Mouse (Mus musculus) layer of hippocampus, adult 18-20 months (tissue): ENCODE results near the gene Pdgfb. TPM values are rescaled to one million over a fixed set of nuclear protein-coding genes. Genes with fewer than 3 reads are reported as not detected.
A peak's percentile ranks its signal among the peaks of the same experiment; 100 is the strongest.

ENCODE experiments used
- DNase-seq, 2 experiments: peaks; one replicate each; pipeline ENCODE4 v3.0.0; 2022; ENCODE audit warnings: low spot score in 2 of 2
- long read RNA-seq: library from polyadenylated mRNA; stranded (forward); transcript quantifications from one replicate; pipeline ENCODE4 v2.0.0, GENCODE M21; 2021
- total RNA-seq, 2 experiments: library from RNA; stranded (reverse); gene quantifications; 2 replicates each; pipeline ENCODE4 v1.2.3; 2021

Gene Pdgfb
- 10 to 100 TPM; 28.2 to 30.4 TPM for total RNA-seq
- long read RNA-seq, transcript Pdgfb-201 (7 exons, 2,944 nt) = major isoform, 26 of 66 reads
- long read RNA-seq, partial matches to known transcripts = 6 of 66 reads
- long read RNA-seq, other reads (novel, unspliced or antisense) = 34 of 66 reads

DNA sequence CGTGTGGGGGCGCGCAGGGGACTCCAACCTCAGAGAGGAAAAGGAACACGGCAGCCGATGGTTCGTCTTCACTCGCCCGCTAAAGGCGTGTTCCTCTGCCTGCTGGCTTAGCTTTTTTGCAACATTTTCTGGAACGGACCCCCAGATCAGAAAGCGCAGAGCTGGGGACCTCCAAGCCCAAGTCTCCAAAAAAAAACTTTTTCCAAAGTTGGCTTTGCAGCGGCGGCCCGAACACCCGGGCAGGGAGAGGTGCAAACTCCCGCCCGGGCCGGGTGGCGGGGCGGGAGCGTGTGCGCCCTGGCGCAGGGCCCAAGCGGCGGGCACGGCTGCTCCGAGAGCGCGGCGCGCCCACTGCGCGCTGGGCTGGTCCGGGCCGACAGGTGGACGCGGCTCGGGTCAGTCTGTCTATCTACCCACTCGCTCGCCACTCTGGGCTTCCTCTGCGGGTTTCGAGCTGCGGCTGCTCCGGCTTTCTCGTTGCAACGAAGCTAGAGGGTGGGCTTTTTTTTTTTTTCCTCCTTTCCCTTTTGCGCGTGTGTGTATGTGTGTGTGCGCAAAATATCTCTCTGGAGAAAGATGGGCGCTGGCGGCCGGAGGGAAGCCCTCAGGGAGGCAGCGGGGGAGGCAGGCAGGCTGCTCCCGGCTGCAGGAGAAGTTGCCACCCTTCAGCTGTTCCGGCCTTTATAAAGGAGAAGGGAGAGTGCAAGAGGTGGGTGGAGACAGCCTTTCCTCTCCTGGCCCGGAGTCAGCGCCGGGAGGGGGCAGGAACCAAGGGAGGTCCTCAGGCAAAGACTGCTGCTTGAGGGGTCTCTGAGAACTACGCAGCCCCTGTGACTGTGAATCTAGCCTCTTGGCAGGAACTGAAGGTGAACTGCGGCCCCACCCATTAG, at the start of gene Pdgfb:
TSS of gene Pdgfb (minus strand) at position 657 of the 890 bp plus-strand sequence.
- DNase-seq = peak; percentile 39 to 48

DNA sequence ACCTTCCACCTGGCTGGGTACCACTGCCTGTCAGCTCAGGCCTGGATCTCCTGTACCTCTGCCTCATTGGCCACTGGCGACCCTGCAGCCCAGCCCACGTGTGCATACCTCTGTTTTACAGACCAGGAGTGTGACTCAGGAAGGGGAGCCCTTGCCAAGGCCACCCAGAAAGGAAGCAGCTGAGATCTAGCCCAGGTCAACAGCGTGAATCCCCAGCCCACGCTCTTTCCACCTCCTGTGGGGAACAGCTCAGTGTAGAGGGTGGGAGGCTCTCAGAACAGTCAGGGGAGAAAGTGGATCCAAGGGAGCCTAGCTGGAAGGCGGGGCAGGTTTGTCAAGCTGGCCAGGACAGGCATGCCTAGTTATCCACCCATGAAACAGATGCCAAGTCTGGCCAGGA, 48.0 kb upstream of the Pdgfb start:
- DNase-seq = no peak

DNA sequence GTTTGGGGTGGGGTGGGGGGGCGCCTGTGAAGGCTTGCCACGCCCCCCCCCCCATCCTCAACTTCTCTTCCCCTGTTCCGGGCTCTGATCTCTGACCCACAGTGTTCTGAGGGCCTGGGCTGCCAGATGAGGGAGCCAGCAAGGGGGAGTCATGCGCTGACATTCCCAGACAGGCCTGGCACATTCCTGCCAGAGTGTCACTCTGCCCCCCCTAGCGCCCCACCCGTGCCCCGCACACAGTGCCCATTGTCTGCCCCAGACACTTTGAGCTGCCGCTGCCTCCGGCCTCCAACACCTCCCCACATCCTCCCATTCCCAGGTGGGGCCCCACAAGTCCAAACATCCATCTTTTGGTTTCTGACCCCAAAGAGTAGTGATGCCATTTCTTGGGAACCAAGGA, 47.6 kb upstream of the Pdgfb start:
- DNase-seq = no peak

DNA sequence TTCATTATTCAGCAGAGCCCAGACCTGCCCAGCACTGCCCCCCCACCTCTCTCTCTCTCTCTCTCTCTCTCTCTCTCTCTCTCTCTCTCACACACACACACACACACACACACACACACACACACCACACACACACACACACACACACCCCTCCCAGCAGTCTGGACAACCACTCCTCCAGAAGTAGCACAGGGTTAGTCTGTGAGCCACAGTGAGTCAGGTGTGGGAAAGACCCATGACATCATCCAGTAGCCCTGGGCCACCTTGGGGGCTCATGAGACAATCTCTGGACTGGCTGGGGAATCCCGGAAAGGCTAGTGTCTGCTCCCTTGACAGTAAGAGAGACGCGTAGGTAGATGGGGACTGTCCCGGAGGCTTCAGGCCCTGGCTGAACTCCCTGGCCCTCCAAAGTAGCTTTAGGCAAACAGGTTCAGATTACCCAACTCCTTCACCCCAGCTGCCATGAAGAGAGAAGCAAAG, 46.3 kb upstream of the Pdgfb start:
- no peak for DNase-seq

DNA sequence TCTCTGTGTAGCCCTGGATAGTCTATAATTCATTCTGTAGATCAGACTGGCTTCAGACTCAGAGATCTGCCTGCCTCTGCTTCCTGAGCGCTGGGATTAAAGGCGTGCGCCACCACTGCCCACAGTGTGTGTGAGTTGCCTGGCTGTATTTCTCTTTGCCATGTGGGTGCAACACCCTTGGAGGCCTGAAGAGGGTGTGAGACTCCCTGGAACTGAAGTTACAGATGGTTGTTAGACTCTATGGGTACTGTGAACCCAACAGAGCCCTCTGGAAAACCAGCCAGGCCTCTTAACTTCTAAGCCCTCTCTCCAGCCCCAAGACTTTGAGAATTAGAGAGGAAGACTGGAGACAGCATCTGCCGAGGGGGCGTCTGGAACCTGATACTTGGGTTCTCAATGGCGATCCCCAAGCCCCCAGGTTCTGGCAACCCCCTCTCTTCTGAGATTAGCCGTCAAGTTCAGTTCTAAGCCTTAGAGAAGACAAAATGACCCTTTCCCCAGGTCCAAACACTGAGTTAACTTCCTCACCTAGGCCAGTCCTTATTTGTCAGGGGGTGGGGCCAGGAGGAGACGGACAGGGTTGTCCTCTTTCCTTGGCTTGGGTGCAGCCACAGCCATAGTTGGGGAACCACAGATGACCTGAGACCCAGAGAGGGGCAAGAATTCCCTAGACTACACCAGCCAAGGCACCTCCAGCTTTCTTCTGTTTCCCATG, 45.7 kb upstream of the Pdgfb start:
- no peak for DNase-seq

DNA sequence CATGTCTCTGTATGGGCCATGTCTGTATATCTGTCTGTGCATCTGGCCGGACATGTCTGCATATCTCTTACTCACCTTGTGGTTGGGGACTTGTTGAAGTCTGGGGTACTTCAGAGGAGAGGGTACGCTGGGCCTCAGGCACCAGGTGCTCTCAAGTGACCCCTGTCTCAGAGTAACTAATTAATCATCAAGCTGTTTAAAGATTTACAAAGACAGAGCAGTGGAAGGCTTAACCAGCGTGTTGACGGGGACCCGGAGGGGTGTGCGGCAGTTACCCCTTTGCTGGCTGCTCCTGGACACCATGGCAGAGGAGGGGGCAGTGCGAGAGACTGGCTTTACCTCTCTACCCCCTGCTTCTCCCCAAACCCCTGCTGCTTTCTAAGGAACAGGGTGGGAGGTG, 44.8 kb upstream of the Pdgfb start:
- no peak for DNase-seq

DNA sequence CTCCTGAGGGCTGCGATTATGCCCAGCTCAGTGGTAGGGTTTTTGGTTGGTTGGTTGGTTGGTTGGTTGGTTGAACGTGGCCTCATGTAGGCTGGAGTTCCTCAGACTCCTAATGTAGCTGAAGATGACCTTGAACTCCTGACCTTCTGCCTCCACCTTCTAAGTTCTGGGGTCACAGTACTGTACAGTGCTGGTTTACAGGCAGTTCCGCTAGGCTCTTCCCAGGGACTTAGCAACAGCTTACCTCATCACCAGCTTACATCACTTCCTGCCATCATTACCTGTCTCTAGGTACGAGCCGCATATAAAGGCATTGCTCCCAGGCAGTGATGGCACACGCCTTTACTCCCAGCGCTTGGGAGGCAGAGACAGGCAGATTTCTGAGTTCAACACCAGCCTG, 43.4 kb upstream of the Pdgfb start:
- DNase-seq = no peak

DNA sequence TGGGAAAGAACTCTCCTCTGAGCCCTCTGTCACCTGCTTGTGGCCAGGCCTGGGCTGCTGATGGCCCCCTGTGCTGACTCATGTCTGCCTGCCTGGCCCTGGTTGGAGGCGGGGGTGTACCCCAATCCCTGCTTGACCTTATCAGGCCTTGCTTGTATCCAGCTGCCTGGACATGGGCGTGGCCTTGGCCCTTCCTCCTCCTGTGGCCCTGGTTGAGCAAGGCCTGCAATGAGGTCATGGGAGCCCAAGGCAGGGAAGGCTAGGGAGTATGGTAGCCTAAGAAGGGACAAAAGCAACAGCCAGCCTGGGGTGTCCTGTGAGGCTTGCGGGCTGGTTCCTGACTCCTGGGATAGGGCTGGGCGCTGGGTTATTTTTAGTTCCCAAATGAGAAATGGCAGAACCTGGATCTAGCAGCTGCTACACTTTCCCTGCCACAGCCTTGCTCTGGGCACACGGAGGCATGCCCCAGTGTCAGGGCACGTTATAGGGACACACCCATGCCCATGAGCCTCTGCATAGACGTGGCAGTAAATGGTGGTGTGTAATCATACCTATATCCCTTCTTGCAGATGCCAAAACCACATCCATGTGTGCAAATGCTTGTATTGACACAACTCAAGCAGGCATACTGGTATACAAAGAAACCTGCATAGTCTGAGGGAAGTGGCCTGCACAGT, 39.4 kb upstream of the Pdgfb start:
- DNase-seq = no peak

DNA sequence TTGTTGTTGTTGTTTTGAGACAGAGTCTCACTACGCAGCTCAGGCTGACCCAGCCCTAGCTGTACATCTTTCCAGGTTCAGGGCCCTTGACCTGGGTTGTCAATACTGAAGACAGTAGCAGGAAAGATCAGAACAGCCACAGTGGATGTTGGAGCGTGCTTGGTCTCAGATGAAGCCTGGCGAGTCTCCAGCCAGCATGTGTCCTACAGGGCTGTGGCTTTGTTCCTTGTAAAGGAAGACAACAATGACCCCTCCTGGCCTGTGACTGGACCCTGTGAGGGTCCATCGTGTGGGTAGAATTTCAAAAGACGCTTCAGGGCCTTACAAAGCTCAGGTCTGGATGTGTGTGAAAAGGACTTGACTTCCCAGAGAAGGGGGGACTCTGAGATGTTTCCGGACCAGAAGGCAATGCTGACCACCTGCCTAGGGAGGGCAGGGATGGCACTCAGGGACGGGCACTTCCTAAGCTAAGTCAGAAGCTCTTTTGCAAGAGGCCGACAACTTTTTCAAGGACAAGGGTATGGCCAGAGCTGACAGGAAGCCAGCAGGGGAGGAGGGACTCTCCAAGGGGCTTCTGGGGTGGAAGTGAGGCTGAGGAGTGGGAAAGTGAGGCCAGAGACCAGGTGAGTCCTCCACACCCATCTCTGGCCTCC, 38.7 kb upstream of the Pdgfb start:
- no peak for DNase-seq

DNA sequence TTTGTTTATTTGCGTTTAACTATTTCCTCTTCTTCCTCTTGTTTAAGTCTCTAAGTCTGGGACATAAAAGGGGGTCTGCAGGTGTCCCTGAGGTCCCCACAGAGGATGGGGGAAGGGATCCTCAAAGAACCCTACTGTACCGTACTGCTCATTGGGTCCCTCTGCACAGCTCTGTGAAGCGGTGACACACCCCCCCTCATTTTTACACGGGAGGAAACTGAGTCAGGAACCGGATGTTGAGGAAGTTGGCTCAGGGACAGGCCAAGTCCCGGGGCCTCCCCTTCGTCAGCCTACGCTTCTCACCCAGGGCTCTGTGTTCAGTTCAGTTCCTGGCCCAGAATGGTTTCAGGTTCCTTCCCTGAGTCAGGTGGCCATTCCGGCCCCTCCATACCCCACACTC, 37.0 kb upstream of the Pdgfb start:
- DNase-seq = no peak

DNA sequence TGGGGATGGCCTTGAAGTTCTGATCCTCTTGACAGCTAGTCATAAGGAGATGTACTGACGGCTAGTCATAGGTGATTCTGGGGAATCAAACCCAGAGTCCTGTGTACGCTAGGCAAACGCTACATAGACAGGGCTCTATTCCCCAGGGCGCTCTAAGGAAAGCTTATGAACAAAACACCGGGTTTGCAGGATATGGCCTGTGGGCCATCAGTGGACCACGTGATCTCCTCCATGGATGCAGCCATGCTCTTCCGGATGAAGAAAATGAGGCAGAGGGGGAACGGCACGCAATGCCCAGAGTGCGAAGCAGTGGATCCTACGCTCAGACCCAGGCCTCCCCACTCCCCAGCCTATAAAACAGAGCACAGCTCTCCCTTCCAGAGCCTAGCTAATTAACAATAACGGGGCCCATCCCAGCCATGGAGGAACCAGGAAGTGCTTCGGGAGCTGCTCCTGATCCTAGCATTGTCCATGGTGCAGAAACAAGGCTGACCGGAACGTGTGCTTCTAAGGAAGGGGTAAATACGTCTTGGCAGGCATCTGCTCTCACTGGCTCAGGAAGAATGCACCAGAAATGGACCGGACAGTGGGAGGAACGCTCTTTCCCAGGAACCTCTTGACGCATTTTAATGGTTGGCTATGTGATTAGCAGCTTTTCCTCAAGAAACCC, 36.5 kb upstream of the Pdgfb start:
- no peak for DNase-seq

DNA sequence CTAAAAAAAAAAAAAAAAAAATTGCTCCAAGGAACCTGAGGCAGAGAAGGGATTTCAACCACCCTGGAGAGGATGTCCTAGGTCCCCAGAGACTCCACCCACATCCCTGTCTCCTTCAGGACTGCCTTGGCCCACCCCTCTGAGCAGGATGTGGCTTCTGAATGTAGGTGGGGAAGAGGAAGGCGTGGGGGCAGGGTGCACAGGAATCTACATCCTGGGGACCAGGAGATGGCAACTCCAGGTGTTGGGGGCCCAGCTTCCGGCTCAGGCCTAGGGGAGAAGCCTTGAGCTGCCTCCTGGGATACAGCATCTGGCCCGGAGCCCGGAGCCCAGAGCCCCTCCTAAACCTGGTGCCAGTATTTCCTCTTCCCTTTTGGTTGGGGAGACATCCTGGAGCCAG, 35.3 kb upstream of the Pdgfb start:
- no peak for DNase-seq

DNA sequence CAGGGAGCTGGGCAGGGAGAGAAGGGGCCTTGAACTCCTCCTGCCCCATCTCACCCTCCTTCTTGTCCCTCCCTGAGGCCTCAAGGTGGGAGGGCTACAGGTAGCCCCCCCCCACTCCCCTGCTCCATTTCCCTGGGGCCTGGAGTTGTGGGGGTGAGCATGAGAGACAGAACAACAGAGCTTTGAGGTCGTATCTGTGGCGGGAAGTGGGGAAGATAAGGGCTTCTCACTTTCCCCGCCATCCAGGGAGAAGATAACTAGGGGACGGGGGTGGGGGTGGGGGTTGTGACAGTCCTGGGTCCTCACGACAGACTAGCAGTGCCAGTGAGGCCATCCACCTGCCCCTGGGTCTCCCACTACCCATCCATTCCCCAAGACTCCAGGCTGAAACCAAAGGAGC, 33.2 kb upstream of the Pdgfb start:
- DNase-seq = no peak

DNA sequence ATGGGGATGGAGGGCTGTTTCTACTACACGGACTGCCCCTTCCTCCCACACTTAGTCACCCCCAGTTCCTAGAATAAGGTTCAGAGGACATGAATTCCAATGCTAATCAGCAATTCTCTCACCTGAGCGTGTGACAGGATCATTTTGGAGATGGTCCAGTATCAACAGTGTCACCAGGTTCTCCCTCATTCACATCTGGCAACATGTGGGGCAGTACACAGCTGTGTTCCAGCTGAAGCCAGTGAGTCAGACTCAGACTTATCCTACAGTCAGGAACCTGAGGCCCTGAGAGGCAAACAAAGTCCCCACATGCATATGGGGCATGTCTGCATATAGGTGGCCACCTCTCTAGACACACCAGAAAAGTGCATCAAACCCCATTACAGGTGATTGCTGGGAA, 32.5 kb upstream of the Pdgfb start:
- DNase-seq = no peak

DNA sequence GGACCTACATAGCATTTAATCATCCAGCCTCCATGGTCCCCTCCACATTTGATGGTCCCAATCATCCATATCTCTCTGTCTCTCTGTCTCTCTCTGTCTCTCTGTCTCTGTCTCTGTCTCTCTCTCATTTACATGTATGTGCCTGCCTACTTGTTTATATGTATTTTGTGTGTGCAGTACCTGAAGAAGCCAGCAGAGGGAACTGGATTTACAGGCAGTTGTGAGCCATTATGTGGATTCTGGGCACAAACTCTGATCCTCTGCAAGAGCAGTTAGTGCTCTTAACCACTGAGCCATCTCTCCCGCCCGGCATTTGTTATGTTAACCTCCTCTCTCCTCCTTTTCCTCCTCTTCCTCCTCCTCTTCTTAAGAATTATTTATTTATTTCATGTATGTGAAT, 31.0 kb upstream of the Pdgfb start:
- DNase-seq = no peak

DNA sequence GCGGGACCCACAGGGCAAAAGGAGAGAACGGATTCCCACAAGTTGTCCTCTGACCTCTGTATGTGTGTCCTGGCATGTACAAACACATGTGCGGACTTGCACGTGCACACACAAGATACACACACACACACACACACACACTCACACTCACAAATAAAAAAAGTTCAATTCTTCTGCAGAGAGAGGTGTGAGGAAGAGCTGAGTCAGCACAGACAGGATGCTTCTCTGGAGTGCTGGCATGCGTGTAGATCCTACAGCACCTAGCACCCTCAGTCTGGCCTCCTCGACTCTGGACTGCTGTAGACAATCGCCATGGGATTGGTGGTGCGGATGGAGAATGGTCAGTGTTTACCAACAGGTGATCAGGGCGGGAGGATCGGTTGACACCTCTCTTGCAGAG, 29.5 kb upstream of the Pdgfb start:
- DNase-seq = no peak

DNA sequence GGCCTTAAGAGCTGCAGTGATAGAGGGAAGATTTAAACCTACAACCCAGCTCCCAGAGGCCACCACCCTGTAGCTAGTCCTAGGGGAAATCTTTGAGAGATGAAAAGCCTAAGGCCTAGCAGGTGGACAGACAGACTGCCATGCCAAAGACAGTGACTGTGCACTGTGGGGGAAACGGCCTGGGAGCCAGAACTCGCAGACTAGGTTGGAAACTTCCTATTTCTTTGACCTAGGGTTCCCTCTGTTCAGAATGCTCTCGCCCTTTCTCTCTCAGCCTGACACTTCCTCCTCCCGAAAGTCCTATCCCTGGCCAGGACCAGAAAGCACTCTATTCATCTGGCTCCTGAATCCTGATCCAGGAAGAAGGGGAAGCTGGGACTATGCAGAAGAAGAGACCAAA, 27.4 kb upstream of the Pdgfb start:
- DNase-seq = no peak

DNA sequence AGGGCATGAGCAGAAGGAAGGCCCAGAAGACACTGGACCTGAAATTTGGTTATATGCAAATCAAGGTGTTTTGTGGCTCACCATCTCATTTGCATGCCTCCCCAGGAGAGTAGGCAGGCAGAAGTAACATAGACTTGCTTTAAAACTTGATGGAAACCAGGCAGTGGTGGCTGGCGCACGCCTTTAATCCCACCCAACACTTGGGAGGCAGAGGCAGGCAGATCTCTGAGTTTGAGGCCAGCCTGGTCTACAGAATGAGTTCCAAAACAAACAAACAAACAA, 23.3 kb upstream of the Pdgfb start:
- no peak for DNase-seq

DNA sequence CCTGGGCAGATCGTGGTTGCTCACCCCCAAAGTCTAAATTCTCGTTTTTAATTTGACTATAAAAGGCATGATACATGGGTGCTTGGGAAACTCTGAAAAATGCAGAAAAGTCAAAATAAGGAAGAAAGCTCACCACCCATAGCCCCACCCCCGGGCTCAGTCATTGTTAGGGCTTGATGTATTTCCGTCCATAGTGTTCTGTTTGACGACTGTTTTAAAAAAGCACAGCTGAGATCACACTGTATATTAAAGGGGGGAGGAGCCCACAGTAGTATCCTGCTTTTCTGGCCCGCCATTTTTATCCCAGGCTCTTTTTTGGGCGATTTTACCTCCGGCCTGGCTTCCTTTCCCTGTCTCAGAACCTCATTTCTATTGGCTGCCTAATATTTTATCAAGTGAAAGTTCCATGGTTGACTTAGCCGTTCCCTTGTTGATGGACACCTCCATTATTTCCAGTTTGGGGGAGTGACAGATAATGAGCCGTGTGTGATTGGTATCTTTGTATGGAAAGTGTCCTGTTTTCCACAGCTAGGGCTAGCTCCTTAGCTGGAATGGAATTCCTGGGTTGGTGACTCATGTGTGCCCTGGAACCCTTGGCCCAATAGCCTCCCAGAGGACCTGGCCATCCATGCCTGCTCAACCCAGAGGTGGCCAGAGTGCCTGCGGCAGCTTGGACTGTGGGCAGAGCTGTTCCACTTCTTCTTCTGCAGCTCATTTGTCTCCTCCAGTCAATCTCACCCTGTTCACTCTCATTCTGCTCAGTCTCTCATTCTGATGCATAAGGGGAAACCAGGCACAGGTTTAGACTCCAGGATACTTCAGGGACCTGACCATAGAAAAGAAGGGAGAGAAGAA, 22.7 kb upstream of the Pdgfb start:
- DNase-seq = no peak

DNA sequence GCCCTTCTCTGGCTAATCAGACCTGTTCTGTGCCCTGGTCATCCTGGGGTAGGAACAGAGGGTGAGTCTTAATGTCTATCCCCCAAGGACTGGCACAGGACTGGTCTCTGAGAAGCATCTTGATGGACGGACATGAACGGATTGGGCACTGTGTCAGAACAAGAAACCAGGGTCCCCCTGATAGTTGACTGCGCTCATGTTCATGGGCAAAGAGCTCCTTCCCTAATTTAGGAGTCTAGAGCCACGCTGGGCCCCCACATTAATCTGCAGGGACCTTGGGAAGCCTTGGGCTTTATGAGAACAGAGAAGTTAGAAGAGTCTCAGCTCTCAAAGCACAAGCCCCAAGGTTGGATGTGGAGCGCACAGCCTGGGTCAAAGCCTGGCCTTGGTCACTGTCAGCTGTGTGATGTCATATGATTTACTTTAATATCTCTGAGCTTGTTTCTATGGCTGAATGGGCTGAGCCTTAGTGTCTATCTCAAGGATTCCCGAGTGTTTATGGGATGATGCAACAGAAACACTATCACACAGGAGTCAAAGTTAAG, 20.6 kb upstream of the Pdgfb start:
- DNase-seq = no peak
